Mouse (Mus musculus): Measurements from ENCODE around the gene Adrb1.

Adrb1 gene

DNA sequence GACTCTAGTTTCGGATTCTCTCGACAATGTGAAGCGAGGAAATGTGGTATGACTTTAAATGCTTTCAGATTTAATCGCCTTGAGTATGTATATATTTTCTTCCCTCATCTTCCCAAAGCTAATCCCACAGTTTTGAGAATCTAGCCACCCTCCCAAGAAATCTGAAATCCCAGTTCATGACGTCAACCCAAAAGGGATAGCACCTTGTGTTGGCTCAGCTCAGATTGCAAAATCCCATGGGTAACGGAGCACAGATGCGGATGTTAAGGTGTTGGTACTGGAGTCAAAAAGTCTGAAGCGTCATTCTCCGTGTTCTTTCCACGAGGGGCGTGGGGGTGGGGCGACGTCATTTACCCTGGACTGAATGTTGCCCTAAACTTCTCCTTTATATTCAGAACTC is 1.1 kb upstream of the Adrb1 start:
- H3K27me3 ChIP-seq (ENCODE audit: control insufficient read depth, insufficient read depth, low read length, poor library complexity, severe bottlenecking), result no peaks in the 10 kb centered on the region; the same call in 1 of the 2 replicates
- no peaks in the 10 kb centered on the region for H3K36me3 ChIP-seq (ENCODE audit: control insufficient read depth, insufficient read depth, low read length, poor library complexity, severe bottlenecking)
- DNase-seq (ENCODE audit: low read depth, low spot score), result no peak

GRCm38 (mm10) chr19:56722291-56722707 is 300 bp downstream of the Adrb1 start:
- no peaks in the 10 kb centered on the region; the same call in 1 of the 2 replicates for H3K27me3 ChIP-seq (ENCODE audit: control insufficient read depth, insufficient read depth, low read length, poor library complexity, severe bottlenecking)
- no peaks in the 10 kb centered on the region for H3K36me3 ChIP-seq (ENCODE audit: control insufficient read depth, insufficient read depth, low read length, poor library complexity, severe bottlenecking)
- DNase-seq (ENCODE audit: low read depth, low spot score), result peak; percentile 7

DNA sequence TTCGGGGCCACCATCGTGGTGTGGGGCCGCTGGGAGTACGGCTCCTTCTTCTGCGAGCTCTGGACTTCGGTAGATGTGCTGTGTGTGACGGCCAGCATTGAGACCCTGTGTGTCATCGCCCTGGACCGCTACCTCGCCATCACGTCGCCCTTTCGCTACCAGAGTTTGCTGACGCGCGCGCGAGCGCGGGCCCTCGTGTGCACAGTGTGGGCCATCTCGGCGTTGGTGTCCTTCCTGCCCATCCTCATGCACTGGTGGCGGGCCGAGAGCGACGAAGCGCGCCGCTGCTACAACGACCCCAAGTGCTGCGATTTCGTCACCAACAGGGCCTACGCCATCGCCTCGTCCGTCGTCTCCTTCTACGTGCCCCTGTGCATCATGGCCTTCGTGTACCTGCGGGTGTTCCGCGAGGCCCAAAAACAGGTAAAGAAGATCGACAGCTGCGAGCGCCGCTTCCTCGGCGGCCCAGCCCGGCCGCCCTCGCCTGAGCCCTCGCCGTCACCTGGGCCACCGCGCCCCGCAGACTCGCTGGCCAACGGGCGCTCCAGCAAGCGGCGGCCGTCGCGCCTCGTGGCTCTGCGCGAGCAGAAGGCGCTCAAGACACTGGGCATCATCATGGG is 822 bp downstream of the Adrb1 start:
- Histone ChIP-seq H3K27me3 (ENCODE audit: control insufficient read depth, insufficient read depth, low read length, poor library complexity, severe bottlenecking) (no peaks in the 10 kb centered on the region; the same call in 1 of the 2 replicates), H3K36me3 (ENCODE audit: control insufficient read depth, insufficient read depth, low read length, poor library complexity, severe bottlenecking) (no peaks in the 10 kb centered on the region)
- DNase-seq (ENCODE audit: low read depth, low spot score), result peak; percentile 19

GRCm38 (mm10) chr19:56723331-56724125 is 1.5 kb downstream of the Adrb1 start:
- H3K27me3 ChIP-seq (ENCODE audit: control insufficient read depth, insufficient read depth, low read length, poor library complexity, severe bottlenecking), result no peaks in the 10 kb centered on the region; the same call in 1 of the 2 replicates
- peak; percentile 38 for DNase-seq (ENCODE audit: low read depth, low spot score)

GRCm38 (mm10) chr19:56724126-56724597 is 2.2 kb downstream of the Adrb1 start:
- Histone ChIP-seq H3K27me3 (ENCODE audit: control insufficient read depth, insufficient read depth, low read length, poor library complexity, severe bottlenecking) (no peaks in the 10 kb centered on the region; the same call in 1 of the 2 replicates), H3K36me3 (ENCODE audit: control insufficient read depth, insufficient read depth, low read length, poor library complexity, severe bottlenecking) (no peaks in the 10 kb centered on the region)
- DNase-seq (ENCODE audit: low read depth, low spot score), result no peak

More at GRCm38 (mm10) chr19:56723331-56724125, 1.5 kb downstream of the Adrb1 start:
- H3K36me3 ChIP-seq (ENCODE audit: control insufficient read depth, insufficient read depth, low read length, poor library complexity, severe bottlenecking), result no peaks in the 10 kb centered on the region

- H3K27me3 ChIP-seq (ENCODE audit: control insufficient read depth, insufficient read depth, low read length, poor library complexity, severe bottlenecking), result no peaks in the 10 kb centered on the region
- H3K36me3 ChIP-seq (ENCODE audit: control insufficient read depth, insufficient read depth, low read length, poor library complexity, severe bottlenecking), result no peaks in the 10 kb centered on the region
- DNase-seq (ENCODE audit: low read depth, low spot score), result no peak
These were observed 5.3 kb downstream of the Adrb1 start for GRCm38 (mm10) chr19:56727170-56727877.

DNA sequence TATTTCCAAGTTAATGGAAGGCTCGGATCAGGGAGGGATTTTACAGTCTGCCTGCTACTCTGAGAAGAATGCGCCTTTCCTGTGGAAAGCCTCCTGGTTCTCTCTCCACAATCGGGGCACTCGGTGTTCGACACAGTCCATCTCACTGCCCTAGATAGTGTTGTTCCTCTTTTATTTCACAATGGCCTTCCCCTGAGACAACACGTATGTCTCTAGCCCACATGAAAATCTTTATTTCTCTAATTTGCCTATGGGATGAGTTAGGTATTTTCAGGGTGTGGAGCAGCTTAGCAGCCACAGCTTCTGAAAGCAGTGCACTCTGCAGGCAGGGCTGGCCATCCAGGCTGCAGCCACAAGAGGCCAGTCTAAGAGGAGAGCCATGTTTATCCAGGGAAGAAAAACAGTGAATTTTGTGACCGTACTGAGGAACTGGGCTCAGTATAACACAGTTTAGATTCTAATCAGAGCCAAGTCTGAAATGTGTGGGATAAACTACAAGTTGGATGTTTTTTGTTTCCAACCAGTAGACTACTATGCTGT is 12.1 kb downstream of the Adrb1 start:
- DNase-seq (ENCODE audit: low read depth, low spot score), result peak; percentile 49
- H3K27me3 ChIP-seq (ENCODE audit: control insufficient read depth, insufficient read depth, low read length, poor library complexity, severe bottlenecking), result no peaks in the 10 kb centered on the region
- no peaks in the 10 kb centered on the region for H3K36me3 ChIP-seq (ENCODE audit: control insufficient read depth, insufficient read depth, low read length, poor library complexity, severe bottlenecking)

- DNase-seq (ENCODE audit: low read depth, low spot score), result no peak
- H3K27me3 ChIP-seq (ENCODE audit: control insufficient read depth, insufficient read depth, low read length, poor library complexity, severe bottlenecking), result no peaks in the 10 kb centered on the region
- no peaks in the 10 kb centered on the region for H3K36me3 ChIP-seq (ENCODE audit: control insufficient read depth, insufficient read depth, low read length, poor library complexity, severe bottlenecking)
These were observed 13.7 kb downstream of the Adrb1 start for GRCm38 (mm10) chr19:56735747-56736146.

DNA sequence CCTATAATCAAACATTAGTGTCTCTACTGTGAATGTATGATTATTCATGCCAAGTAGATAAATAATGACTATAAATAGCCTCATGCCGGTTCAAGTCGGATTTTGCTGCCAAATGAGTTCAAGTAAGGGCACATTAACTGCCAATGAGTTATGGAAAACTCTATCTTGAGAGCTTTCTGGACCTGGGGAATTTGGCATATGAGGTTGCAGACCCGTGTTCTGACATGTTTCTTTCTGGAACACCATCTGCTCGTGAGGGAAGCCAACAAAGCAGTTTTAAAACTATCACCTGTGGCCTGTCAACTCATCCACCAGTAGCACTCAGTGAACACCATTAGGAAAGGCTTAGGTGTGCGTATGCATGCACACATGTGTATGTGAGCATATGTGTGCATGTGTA is 14.3 kb downstream of the Adrb1 start:
- no peaks in the 10 kb centered on the region for H3K36me3 ChIP-seq (ENCODE audit: control insufficient read depth, insufficient read depth, low read length, poor library complexity, severe bottlenecking)
- H3K27me3 ChIP-seq (ENCODE audit: control insufficient read depth, insufficient read depth, low read length, poor library complexity, severe bottlenecking), result no peaks in the 10 kb centered on the region
- no peak for DNase-seq (ENCODE audit: low read depth, low spot score)

GRCm38 (mm10) chr19:56745061-56745460 is 23.1 kb downstream of the Adrb1 start:
- H3K27me3 ChIP-seq (ENCODE audit: control insufficient read depth, insufficient read depth, low read length, poor library complexity, severe bottlenecking), result no peaks in the 10 kb centered on the region
- no peaks in the 10 kb centered on the region for H3K36me3 ChIP-seq (ENCODE audit: control insufficient read depth, insufficient read depth, low read length, poor library complexity, severe bottlenecking)
- DNase-seq (ENCODE audit: low read depth, low spot score), result no peak

GRCm38 (mm10) chr19:56745528-56745927 is 23.5 kb downstream of the Adrb1 start:
- H3K27me3 ChIP-seq (ENCODE audit: control insufficient read depth, insufficient read depth, low read length, poor library complexity, severe bottlenecking), result no peaks in the 10 kb centered on the region
- no peaks in the 10 kb centered on the region for H3K36me3 ChIP-seq (ENCODE audit: control insufficient read depth, insufficient read depth, low read length, poor library complexity, severe bottlenecking)
- DNase-seq (ENCODE audit: low read depth, low spot score), result no peak

GRCm38 (mm10) chr19:56746618-56747017 is 24.6 kb downstream of the Adrb1 start:
- no peak for DNase-seq (ENCODE audit: low read depth, low spot score)

GRCm38 (mm10) chr19:56747878-56748277 is 25.9 kb downstream of the Adrb1 start:
- no peak for DNase-seq (ENCODE audit: low read depth, low spot score)

More at GRCm38 (mm10) chr19:56746618-56747017, 24.6 kb downstream of the Adrb1 start:
- no peaks in the 10 kb centered on the region for H3K27me3 ChIP-seq (ENCODE audit: control insufficient read depth, insufficient read depth, low read length, poor library complexity, severe bottlenecking)
- no peaks in the 10 kb centered on the region for H3K36me3 ChIP-seq (ENCODE audit: control insufficient read depth, insufficient read depth, low read length, poor library complexity, severe bottlenecking)

GRCm38 (mm10) chr19:56749343-56749742 is 27.3 kb downstream of the Adrb1 start:
- H3K36me3 ChIP-seq (ENCODE audit: control insufficient read depth, insufficient read depth, low read length, poor library complexity, severe bottlenecking), result no peaks in the 10 kb centered on the region
- H3K27me3 ChIP-seq (ENCODE audit: control insufficient read depth, insufficient read depth, low read length, poor library complexity, severe bottlenecking), result no peaks in the 10 kb centered on the region
- peak; percentile 25 for DNase-seq (ENCODE audit: low read depth, low spot score)

More at GRCm38 (mm10) chr19:56747878-56748277, 25.9 kb downstream of the Adrb1 start:
- H3K36me3 ChIP-seq (ENCODE audit: control insufficient read depth, insufficient read depth, low read length, poor library complexity, severe bottlenecking), result no peaks in the 10 kb centered on the region
- no peaks in the 10 kb centered on the region for H3K27me3 ChIP-seq (ENCODE audit: control insufficient read depth, insufficient read depth, low read length, poor library complexity, severe bottlenecking)

Data from splenic B cell, adult 2 months (primary cell).